ENCODE assay signal across 8 mouse cellular contexts in the genomic region with DNA sequence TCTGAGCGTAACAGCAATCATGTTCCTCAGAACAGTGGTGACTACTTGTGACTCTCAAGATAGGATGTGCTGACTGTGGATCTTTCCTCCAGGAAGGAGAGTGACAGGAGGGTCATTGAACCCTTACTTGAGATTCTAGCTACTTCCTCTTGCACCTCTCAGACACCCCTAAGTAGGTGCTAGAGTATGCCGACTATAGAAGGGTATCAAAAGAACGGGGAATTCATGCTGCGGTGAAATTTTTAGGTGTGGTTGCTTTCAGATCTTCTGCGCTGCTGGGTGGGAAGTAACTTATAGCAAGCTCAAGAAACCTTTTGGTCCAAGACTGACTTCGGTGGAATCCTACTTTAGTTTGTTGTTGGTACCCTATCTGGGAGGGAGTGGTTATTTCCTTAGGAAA. TPM values are rescaled to one million over a fixed set of nuclear protein-coding genes. Genes with fewer than 3 reads are reported as not detected.
A peak's percentile ranks its signal among the peaks of the same experiment; 100 is the strongest.
DNase-seq lines count a peak whose midpoint lies in the region; ATAC-seq and TF ChIP-seq lines count a peak whose summit lies in the region.

No protein-coding gene starts in this region.

- no peak overlapping the region for H3K27ac ChIP-seq in heart, embryonic 12.5 days (ENCODE audit: poor library complexity, severe bottlenecking)
- 0 out of 2 replicates have a peak overlapping the region, but pooled peaks have one; percentile 96 for H3K27ac ChIP-seq in intestine, embryonic 14.5 days (ENCODE audit: low read depth)

- no peak for DNase-seq in heart, postnatal 25 days (ENCODE audit: low spot score)
- no peak for DNase-seq in G1E (ENCODE audit: low spot score)
- no peak for DNase-seq in intestine, embryonic 14.5 days (ENCODE audit: low spot score)
- DNase-seq in natural killer cell, adult 2 months (ENCODE audit: low spot score in 2 of 2), result peak; percentile 76 to 80
- no peak for DNase-seq in layer of hippocampus, postnatal 14 days (ENCODE audit: low spot score in 2 of 2)
- DNase-seq in testis, postnatal 10 days (ENCODE audit: low spot score), result no peak
- DNase-seq in ovary, adult 18-20 months (ENCODE audit: low spot score), result no peak

- no peaks in the 10 kb centered on the region for H3K36me3 ChIP-seq in heart, embryonic 12.5 days
- H3K36me3 ChIP-seq in G1E (replicated peaks), result peaks cover 7% of the 10 kb centered on the region
- H3K36me3 ChIP-seq in intestine, embryonic 14.5 days (ENCODE audit: control insufficient read depth, insufficient read depth, low read length), result no peaks in the 10 kb centered on the region

- intact Hi-C loops in heart, postnatal 25 days (cut with DNase I), result loop anchor here (2.0 to 5.0 kb wide), 3 partner anchors 47 to 153 kb away; no protein-coding TSS in a partner anchor

- H3K9ac ChIP-seq in heart, embryonic 12.5 days, result no peak overlapping the region
- H3K9ac ChIP-seq in intestine, embryonic 14.5 days (ENCODE audit: low read length), result no peak overlapping the region

- WGBS in heart, embryonic 12.5 days, result 74% methylated on average over 6 of the region's 6 CpGs
- WGBS in intestine, embryonic 14.5 days, result 83% methylated on average over 6 of the region's 6 CpGs

- TF ChIP-seq CTCF in G1E (IDR thresholded peaks at IDR 0.05; ENCODE audit: low read depth, low read length), result no peak

- ATAC-seq in heart, embryonic 12.5 days (ENCODE audit: insufficient number of reproducible peaks, low FRiP score), result no peak
- ATAC-seq in G1E (ENCODE audit: extremely low read depth, insufficient number of reproducible peaks, low FRiP score, poor library complexity, severe bottlenecking), result no peak
- ATAC-seq in intestine, embryonic 14.5 days (replicated peaks; ENCODE audit: low FRiP score, low TSS enrichment, low read depth), result no peak

- H3K4me3 ChIP-seq in heart, embryonic 12.5 days, result peak overlapping the region; percentile 88; the same call in 1 of the 2 replicates
- H3K4me3 ChIP-seq in G1E (ENCODE audit: low read depth, low read length), result peak overlapping the region; percentile 94
- H3K4me3 ChIP-seq in intestine, embryonic 14.5 days (ENCODE audit: low read depth, low read length), result no peak overlapping the region

- no peaks in the 10 kb centered on the region for H3K9me3 ChIP-seq in heart, embryonic 12.5 days (replicated peaks)
- H3K9me3 ChIP-seq in G1E (replicated peaks), result no peaks in the 10 kb centered on the region
- H3K9me3 ChIP-seq in intestine, embryonic 14.5 days (ENCODE audit: control insufficient read depth, low read length), result no peaks in the 10 kb centered on the region

- no peaks in the 10 kb centered on the region for H3K27me3 ChIP-seq in heart, embryonic 12.5 days (replicated peaks)
- H3K27me3 ChIP-seq in G1E (ENCODE audit: insufficient read depth, low read length), result no peaks in the 10 kb centered on the region
- H3K27me3 ChIP-seq in intestine, embryonic 14.5 days (replicated peaks; ENCODE audit: control insufficient read depth, insufficient read depth, low read length), result no peaks in the 10 kb centered on the region

- H3K4me1 ChIP-seq in heart, embryonic 12.5 days (replicated peaks), result peaks cover 27% of the 10 kb centered on the region
- peaks cover 42% of the 10 kb centered on the region for H3K4me1 ChIP-seq in G1E (ENCODE audit: insufficient read depth, low read depth, low read length)
- peaks cover 15% of the 10 kb centered on the region; the same call in 1 of the 2 replicates for H3K4me1 ChIP-seq in intestine, embryonic 14.5 days (replicated peaks; ENCODE audit: control insufficient read depth, insufficient read depth, low read length)

- H3K4me2 ChIP-seq in heart, embryonic 12.5 days, result peak overlapping the region; percentile 78
- H3K4me2 ChIP-seq in intestine, embryonic 14.5 days (ENCODE audit: low read length), result peak overlapping the region; percentile 67; the same call in 1 of the 2 replicates

RNA-seq across cellular contexts. Expression of a gene that starts 53.9 kb away (rescaled TPM):
- polyA plus RNA-seq in heart, embryonic 12.5 days (2016; fragmentation: Nextera tagmentation; extraction: Ambion mirVana), result 60.0 and 63.3 TPM in 2 replicates
- total RNA-seq in heart, postnatal 25 days (2021), result 10 to 100 TPM; 73.5 to 76.4 TPM
- 418 and 451 TPM in 2 replicates for total RNA-seq in G1E (2014; fragmentation: Nextera tagmentation)
- 149 and 155 TPM in 2 replicates for total RNA-seq in G1E (2017)
- 88.8 and 95.1 TPM in 2 replicates for polyA plus RNA-seq in G1E (2012)
- polyA plus RNA-seq in intestine, embryonic 14.5 days (2014; fragmentation: Nextera tagmentation; extraction: Ambion mirVana), result 68.0 and 74.7 TPM in 2 replicates
- total RNA-seq in layer of hippocampus, postnatal 14 days (2021), result 100 to 1,000 TPM; 230 to 245 TPM

Comparison
In these comparisons a context has a peak if more than half of its experiments do, and no peak if none do; other contexts are left out.
1. DNase-seq: peak in natural killer cell, adult 2 months (2 of 2); none in heart, postnatal 25 days (single experiment), G1E (single experiment), intestine, embryonic 14.5 days (single experiment), layer of hippocampus, postnatal 14 days (0 of 2), testis, postnatal 10 days (single experiment) and ovary, adult 18-20 months (single experiment).